Mouse (Mus musculus) embryonic facial prominence, embryonic 11.5 days (tissue): ENCODE results near the gene Zfp846. TPM values are rescaled to one million over a fixed set of nuclear protein-coding genes. Genes with fewer than 3 reads are reported as not detected.
"Not testable (repeated sequence)": the region's sequence is repeated elsewhere in the genome, so short reads cannot be mapped to it uniquely, and the experiment has no call there.

Source experiments
- ATAC-seq: fragments of 200-750 bp; cut with Nextera tagmentation; replicated peaks from 2 replicates; pipeline ENCODE4 v1.8.0; 2017; ENCODE audit warnings: low read depth; ENCODE audit not compliant: insufficient number of reproducible peaks, low FRiP score, low TSS enrichment
- DNase-seq: peaks from one replicate; pipeline ENCODE4 v3.0.0-alpha.2; 2015; ENCODE audit warnings: low spot score
- H3K27ac ChIP-seq: fragments of 300-500 bp; sonication (generic); replicated peaks from 2 replicates; pipeline ENCODE4 v1.5.1; 2014; ENCODE audit warnings: mild to moderate bottlenecking, low read depth, low read length, control low read depth
- H3K27me3 ChIP-seq: fragments of 300-500 bp; sonication (generic); 2 replicates; pipeline ENCODE4 v1.6.1; 2014; ENCODE audit warnings: mild to moderate bottlenecking, low read length, moderate library complexity, mixed read lengths; ENCODE audit not compliant: control insufficient read depth, insufficient read depth
- H3K36me3 ChIP-seq: fragments of 300-500 bp; sonication (generic); replicated peaks from 2 replicates; pipeline ENCODE4 v1.6.1; 2014; ENCODE audit warnings: low read depth, mild to moderate bottlenecking, low read length, moderate library complexity, mixed read lengths; ENCODE audit not compliant: control insufficient read depth, insufficient read depth
- H3K4me1 ChIP-seq: fragments of 300-500 bp; sonication (generic); 2 replicates; pipeline ENCODE4 v1.6.1; 2014; ENCODE audit warnings: low read length, mixed read lengths; ENCODE audit not compliant: control insufficient read depth, insufficient read depth
- H3K4me2 ChIP-seq: fragments of 300-500 bp; sonication (generic); 2 replicates; pipeline ENCODE4 v1.6.1; 2014; ENCODE audit warnings: low read depth, mild to moderate bottlenecking, control low read depth, low read length, moderate library complexity
- H3K4me3 ChIP-seq: fragments of 300-500 bp; sonication (generic); 2 replicates; pipeline ENCODE4 v1.5.1; 2014; ENCODE audit warnings: low read depth, low read length, control low read depth
- H3K9ac ChIP-seq: fragments of 300-500 bp; sonication (generic); replicated peaks from 2 replicates; pipeline ENCODE4 v1.6.1; 2014; ENCODE audit warnings: mild to moderate bottlenecking, control low read depth, low read length
- H3K9me3 ChIP-seq: fragments of 300-500 bp; sonication (generic); replicated peaks from 2 replicates; pipeline ENCODE4 v1.6.1; 2016; ENCODE audit warnings: mild to moderate bottlenecking, low read length, inconsistent platforms, mixed read lengths; ENCODE audit not compliant: control insufficient read depth
- WGBS: fragments of 180-500 bp; shearing (Covaris S2); extraction: QIAGEN DNeasy Blood & Tissue Kit; methylation state at CpG from one replicate; pipeline ENCODE4 v1.1.7; 2014; 5-methylcytosine and 5-hydroxymethylcytosine counted together
- polyA plus RNA-seq: library from polyadenylated mRNA; unstranded; fragments of >200 nt; fragmentation: Nextera tagmentation; extraction: Ambion mirVana; gene quantifications from 2 replicates; pipeline ENCODE4 v1.2.1, GENCODE M21; 2014

Gene Zfp846
- polyA plus RNA-seq, 1 experiment from 2014 or later: 18.7 TPM

DNA sequence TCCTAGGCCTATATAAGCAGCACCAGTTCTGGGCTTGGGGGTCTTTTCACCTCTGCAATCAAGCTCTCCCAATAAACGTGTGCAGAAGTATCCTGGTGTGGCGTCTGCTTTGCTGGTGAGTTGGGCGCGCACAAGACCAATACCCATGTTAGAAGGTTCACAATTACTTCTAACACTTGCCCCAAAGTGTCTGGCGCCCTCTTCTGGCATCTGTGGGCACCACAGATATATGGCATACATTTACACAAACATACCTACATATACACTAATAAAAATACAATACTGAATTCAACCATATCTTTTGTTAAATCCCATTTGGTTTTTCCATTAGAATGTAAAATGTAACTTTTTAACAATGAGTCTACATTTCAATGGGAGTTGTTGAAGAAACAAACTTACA lies 18.9 kb upstream of the Zfp846 start:
- Histone ChIP-seq H3K9ac (no peak overlapping the region), H3K4me1 (no peaks in the 10 kb centered on the region), H3K9me3 (no peaks in the 10 kb centered on the region), H3K27me3 (no peaks in the 10 kb centered on the region), H3K4me3 (no peak overlapping the region), H3K36me3 (no peaks in the 10 kb centered on the region), H3K4me2 (no peak overlapping the region), H3K27ac (no peak overlapping the region)
- DNase-seq (no peak), ATAC-seq (no peak)
- 85% methylated on average over 5 of the region's 5 CpGs for WGBS

DNA sequence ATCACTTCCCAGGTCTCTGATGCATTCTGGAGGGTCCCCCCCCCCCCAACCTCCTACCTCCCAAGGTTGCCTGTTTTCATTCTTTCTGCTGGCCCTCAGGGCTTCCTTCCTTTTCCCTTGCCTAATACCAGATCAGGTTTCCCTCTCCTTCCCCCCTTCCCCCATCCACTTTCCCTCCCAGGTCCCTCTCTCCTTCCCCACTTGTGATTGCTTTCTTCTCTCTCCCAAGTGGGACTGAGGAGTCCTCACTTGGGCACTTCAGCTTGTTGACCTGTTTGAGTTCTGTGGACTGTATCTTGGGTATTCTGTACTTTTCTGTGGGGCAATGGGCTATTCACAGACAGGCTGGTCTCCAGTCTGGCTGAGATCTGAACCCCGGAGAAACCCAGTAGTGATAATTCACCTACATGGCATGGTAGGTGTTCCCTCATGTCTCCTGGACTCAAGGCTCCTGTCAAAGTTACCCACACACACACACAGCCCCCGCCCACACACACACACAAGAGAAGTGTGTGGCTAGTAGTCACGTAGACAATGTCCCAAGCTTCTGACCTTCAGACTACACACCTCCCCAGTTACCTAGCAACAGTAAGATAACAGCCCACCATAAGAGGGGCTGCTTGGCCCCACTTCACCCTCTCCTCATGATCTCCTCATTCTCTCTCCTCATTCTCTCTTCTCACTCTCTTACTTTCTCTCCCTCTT lies 15.6 kb upstream of the Zfp846 start:
- not testable (repeated sequence) for H3K4me2 ChIP-seq, H3K27ac ChIP-seq, ATAC-seq, H3K9me3 ChIP-seq, H3K4me1 ChIP-seq, DNase-seq, H3K4me3 ChIP-seq, H3K9ac ChIP-seq, H3K36me3 ChIP-seq, H3K27me3 ChIP-seq
- 82% methylated on average over 3 of the region's 3 CpGs for WGBS

DNA sequence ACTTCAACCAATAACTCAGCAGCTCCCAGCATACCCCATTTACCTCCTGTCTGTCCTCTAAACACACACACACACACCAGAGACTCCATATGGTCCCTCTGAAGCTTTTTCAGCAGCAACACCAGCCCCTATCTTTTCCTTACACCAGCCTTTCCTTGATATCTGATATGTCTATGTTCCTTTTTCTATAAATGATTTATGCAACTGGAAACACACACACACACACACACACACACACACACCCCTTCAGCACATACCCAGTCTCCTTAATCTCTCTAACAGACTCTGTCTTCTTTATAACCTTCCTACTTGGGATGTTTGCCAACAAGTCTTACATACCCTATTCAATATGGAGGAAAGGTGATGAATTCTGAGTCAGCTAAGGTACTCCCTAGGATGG lies 10.0 kb upstream of the Zfp846 start:
- Histone ChIP-seq H3K36me3 (no peaks in the 10 kb centered on the region), H3K9me3 (no peaks in the 10 kb centered on the region), H3K9ac (no peak overlapping the region), H3K4me3 (no peak overlapping the region), H3K27me3 (no peaks in the 10 kb centered on the region), H3K4me2 (no peak overlapping the region), H3K27ac (no peak overlapping the region), H3K4me1 (no peaks in the 10 kb centered on the region)
- DNase-seq (no peak), ATAC-seq (no peak)

DNA sequence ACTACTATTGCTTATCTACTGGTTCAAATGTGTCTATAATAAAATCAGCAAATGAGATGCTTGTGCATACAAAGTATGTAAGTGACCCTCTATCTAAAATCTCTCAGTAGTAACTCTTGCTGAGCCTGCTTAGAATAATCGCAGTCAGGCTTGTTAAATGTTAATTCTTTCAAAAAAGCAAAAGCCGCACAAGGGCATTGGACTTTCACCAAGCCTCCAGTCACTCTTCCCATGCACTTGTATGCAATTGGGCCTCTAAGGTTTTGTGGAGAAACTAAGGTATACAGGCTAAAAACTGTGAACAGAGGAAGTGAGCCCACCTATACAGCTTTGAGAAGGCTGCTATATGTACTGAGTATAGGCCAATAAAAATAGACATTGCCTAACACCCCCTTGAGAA lies 4.5 kb upstream of the Zfp846 start:
- no peaks in the 10 kb centered on the region for H3K36me3 ChIP-seq
- H3K27me3 ChIP-seq: 0 out of 2 replicates have a peak, but pooled peaks cover 2% of the 10 kb centered on the region
- H3K27ac ChIP-seq: no peak overlapping the region
- no peak overlapping the region for H3K9ac ChIP-seq
- no peaks in the 10 kb centered on the region for H3K4me1 ChIP-seq
- WGBS: 85% methylated on average over 2 of the region's 2 CpGs
- no peaks in the 10 kb centered on the region for H3K9me3 ChIP-seq
- no peak for ATAC-seq
- DNase-seq: no peak
- no peak overlapping the region for H3K4me2 ChIP-seq
- H3K4me3 ChIP-seq: no peak overlapping the region

DNA sequence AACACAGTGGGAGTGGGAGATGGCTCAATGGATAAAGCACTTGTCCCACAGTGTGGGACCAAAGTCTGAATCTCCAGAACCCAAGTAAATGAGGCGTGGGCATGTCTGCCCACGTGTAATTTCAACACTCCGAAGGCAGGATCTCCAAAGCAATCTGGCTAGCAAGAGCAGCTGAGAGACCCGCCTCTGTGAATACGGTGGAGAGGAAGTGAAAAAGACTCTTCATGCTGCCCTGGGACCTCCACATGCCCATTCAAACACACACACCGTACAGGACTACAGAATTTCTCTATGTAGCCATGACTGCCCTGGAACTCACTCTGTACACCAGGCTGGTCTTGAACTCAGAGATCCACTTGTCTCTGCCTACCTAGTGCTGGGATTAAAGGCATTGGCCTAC lies 20.2 kb downstream of the Zfp846 start:
- DNase-seq: no peak
- H3K4me2 ChIP-seq: no peak overlapping the region
- WGBS: 81% methylated on average over 6 of the region's 6 CpGs

DNA sequence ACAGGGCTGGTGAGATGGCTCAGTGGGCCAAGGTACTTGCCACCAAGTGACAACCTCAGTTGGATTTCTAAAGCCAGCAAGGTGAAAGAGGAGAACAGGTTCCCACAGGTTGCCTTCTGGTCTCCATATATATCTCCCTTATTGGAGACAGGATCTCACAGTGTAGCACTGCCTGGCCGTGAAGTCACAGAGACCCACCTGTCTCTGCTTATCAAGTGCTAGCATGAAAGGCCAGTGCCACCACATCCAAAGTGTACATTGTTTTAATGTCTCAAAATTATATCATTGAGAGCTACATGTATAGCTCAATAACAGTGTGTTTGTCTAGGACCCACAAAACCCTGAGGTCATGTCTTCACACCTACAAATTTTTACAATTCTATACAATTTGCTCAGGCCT lies 25.2 kb downstream of the Zfp846 start:
- DNase-seq (no peak), ATAC-seq (no peak)
- no peak overlapping the region for H3K9ac ChIP-seq
- no peaks in the 10 kb centered on the region for H3K27me3 ChIP-seq
- no peaks in the 10 kb centered on the region for H3K4me1 ChIP-seq
- H3K27ac ChIP-seq: no peak overlapping the region
- H3K9me3 ChIP-seq: no peaks in the 10 kb centered on the region
- no peaks in the 10 kb centered on the region; the same call in 1 of the 2 replicates for H3K36me3 ChIP-seq
- no peak overlapping the region for H3K4me2 ChIP-seq
- 87% methylated on average over 1 of the region's 1 CpGs for WGBS
- H3K4me3 ChIP-seq: no peak overlapping the region

More for the DNA sequence above, 20.2 kb downstream of the Zfp846 start:
- H3K27ac ChIP-seq: no peak overlapping the region
- H3K4me1 ChIP-seq: no peaks in the 10 kb centered on the region
- H3K9me3 ChIP-seq: no peaks in the 10 kb centered on the region
- no peaks in the 10 kb centered on the region for H3K27me3 ChIP-seq
- no peak overlapping the region for H3K4me3 ChIP-seq
- no peak overlapping the region for H3K9ac ChIP-seq
- H3K36me3 ChIP-seq: no peaks in the 10 kb centered on the region
- ATAC-seq: no peak

DNA sequence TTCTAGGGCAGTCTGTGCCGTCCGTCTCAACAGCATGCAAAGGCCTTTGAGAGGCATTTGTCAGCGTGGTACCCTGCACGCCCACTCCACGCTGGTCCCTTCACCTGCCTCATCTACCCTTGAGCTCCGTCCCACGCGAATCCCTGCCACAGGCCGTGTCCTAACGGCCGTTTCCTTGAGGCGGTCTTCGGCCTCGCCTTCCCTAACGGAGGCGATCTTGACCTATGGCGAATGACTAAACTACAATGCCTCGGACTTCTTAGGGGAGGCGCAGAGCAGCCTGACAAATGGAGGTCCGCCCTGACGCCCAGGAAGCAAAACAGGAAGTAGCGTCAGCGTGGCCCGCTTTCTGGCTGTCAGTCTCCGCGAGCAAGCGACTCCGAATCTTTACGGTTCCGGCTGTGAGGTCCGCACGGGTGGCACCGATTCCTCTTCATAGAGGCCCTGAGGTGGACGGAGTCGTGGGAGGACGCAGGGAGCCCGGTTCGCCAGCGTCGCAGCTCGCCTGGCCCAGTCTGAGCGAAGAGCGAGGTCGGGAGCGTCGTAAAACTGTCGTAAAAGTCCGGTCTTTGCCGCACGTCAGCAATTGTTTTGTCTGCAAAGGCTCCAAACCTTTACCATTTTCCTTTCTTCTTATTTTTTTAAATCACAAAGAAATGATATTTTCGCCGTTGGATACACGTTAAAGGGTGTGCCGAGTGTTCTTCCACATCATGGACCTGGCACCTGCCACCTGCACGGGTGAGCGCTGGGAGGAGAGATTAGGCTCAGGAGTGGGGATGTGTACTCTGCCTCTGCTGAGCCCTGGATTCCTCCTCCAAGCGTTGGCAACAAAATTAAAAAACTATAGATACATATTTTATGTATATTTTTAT lies 26.2 kb downstream of the Zfp846 start:
- Histone ChIP-seq H3K9ac (peak overlapping the region; percentile 92), H3K27me3 (no peaks in the 10 kb centered on the region)
- under 1% methylated on average over 57 of the region's 57 CpGs for whole genome bisulfite sequencing

More for the DNA sequence above, 26.2 kb downstream of the Zfp846 start:
- Histone ChIP-seq H3K9me3 (no peaks in the 10 kb centered on the region), H3K4me1 (no peaks in the 10 kb centered on the region), H3K4me3 (peak overlapping the region; percentile 77), H3K36me3 (no peaks in the 10 kb centered on the region; the same call in 1 of the 2 replicates), H3K4me2 (peak overlapping the region; percentile 65), H3K27ac (peak overlapping the region; percentile 86)
- peak; percentile 94 for DNase-seq
- ATAC-seq: peak; percentile 78
